Mouse (Mus musculus) stomach, postnatal 0 days (tissue): Measurements from ENCODE around the gene Fam189a2. TPM values are rescaled to one million over a fixed set of nuclear protein-coding genes. Genes with fewer than 3 reads are reported as not detected.
A peak's percentile ranks its signal among the peaks of the same experiment; 100 is the strongest.

Experiments used
- ATAC-seq: fragments of 200-750 bp; cut with Nextera tagmentation; 2 replicates; pipeline ENCODE4 v1.8.0; 2017; ENCODE audit not compliant: low FRiP score, low TSS enrichment
- DNase-seq: peaks from one replicate; pipeline ENCODE4 v3.0.0-alpha.2; 2016; ENCODE audit warnings: low spot score
- H3K27ac ChIP-seq: fragments of 300-500 bp; sonication (generic); replicated peaks from 2 replicates; pipeline ENCODE4 v1.5.1; 2014; ENCODE audit warnings: mild to moderate bottlenecking, control low read depth
- H3K27me3 ChIP-seq: fragments of 300-500 bp; sonication (generic); 2 replicates; pipeline ENCODE4 v1.6.1; 2014; ENCODE audit warnings: low read length; ENCODE audit not compliant: control insufficient read depth, insufficient read depth
- H3K36me3 ChIP-seq: fragments of 300-500 bp; sonication (generic); 2 replicates; pipeline ENCODE4 v1.6.1; 2014; ENCODE audit warnings: low read length, mixed read lengths; ENCODE audit not compliant: control insufficient read depth, insufficient read depth
- H3K4me1 ChIP-seq: fragments of 300-500 bp; sonication (generic); replicated peaks from 2 replicates; pipeline ENCODE4 v1.6.1; 2014; ENCODE audit warnings: antibody characterized with exemption; ENCODE audit not compliant: control insufficient read depth, insufficient read depth
- H3K4me2 ChIP-seq: fragments of 300-500 bp; sonication (generic); replicated peaks from 2 replicates; pipeline ENCODE4 v1.6.1; 2014; ENCODE audit warnings: low read depth, mild to moderate bottlenecking, control low read depth, moderate library complexity
- H3K4me3 ChIP-seq: fragments of 300-500 bp; sonication (generic); 2 replicates; pipeline ENCODE4 v1.5.1; 2014; ENCODE audit warnings: low read depth, low read length, control low read depth
- H3K9ac ChIP-seq: fragments of 300-500 bp; sonication (generic); 2 replicates; pipeline ENCODE4 v1.6.1; 2014; ENCODE audit warnings: mild to moderate bottlenecking, low read length, control low read depth, mixed read lengths
- H3K9me3 ChIP-seq: fragments of 300-500 bp; sonication (generic); 2 replicates; pipeline ENCODE4 v1.6.1; 2016; ENCODE audit warnings: low read length; ENCODE audit not compliant: control insufficient read depth
- CTCF ChIP-seq: IDR thresholded peaks from 2 replicates; pipeline ENCODE4 v1.5.1; 2016; ENCODE audit warnings: antibody characterized with exemption, low read depth, mild to moderate bottlenecking, moderate library complexity
- EP300 ChIP-seq: optimal IDR thresholded peaks from 2 replicates; pipeline ENCODE3; 2016; ENCODE audit warnings: antibody characterized with exemption
- WGBS: fragments of 180-500 bp; shearing (Covaris S2); extraction: QIAGEN DNeasy Blood & Tissue Kit; methylation state at CpG from one replicate; pipeline ENCODE4 v1.1.7; 2014; 5-methylcytosine and 5-hydroxymethylcytosine counted together
- polyA plus RNA-seq: library from polyadenylated mRNA; unstranded; fragments of >200 nt; fragmentation: Nextera tagmentation; extraction: Ambion mirVana; gene quantifications from 2 replicates; pipeline ENCODE4 v1.2.1, GENCODE M21; 2015

Gene Fam189a2
- polyA plus RNA-seq, 1 experiment from 2014 or later: 0.75 TPM

DNA sequence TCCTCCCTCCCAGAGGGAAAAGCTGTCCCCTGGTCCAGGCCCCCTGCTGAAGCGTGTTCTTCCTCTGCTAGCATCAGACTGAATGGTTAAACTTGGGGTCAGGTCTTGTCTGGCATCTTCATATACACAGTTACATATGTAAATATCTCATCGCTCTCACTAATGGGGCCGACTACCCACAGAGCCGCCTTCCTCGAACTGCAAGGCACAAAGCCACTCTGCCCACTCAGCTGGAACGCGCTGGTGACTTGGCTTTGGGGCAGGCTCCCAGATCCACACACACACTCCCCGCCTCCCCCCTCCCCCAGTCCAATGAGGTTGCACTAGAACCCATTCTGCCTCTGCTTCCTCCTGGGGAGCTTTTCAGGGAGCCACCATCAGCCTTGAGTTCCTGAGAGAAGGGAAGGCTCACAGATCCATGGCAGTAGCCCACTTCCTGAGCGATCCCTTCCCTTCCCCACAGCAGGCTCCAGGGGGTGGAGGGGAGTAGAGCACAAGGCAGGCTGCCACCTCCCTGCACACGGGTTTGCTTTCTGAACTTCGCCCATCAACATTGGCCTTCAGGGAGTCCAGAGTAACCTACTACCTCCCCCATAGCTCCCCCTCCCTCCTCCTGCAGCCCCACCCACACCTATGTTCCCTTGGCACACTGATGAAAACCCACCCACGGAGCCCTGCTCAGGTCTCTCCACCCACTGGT, 82.4 kb downstream of the Fam189a2 start:
- no peaks in the 10 kb centered on the region for H3K27me3 ChIP-seq
- 42% methylated on average over 12 of the region's 12 CpGs for WGBS
- no peaks in the 10 kb centered on the region for H3K4me1 ChIP-seq
- H3K27ac ChIP-seq: no peak overlapping the region
- TF ChIP-seq CTCF: no peak
- no peak for TF ChIP-seq EP300
- no peak overlapping the region for H3K9ac ChIP-seq
- H3K4me2 ChIP-seq: no peak overlapping the region
- ATAC-seq (peak; percentile 21; the same call in 1 of the 2 replicates), DNase-seq (peak; percentile 32)
- H3K4me3 ChIP-seq: no peak overlapping the region
- no peaks in the 10 kb centered on the region for H3K36me3 ChIP-seq
- H3K9me3 ChIP-seq: no peaks in the 10 kb centered on the region

DNA sequence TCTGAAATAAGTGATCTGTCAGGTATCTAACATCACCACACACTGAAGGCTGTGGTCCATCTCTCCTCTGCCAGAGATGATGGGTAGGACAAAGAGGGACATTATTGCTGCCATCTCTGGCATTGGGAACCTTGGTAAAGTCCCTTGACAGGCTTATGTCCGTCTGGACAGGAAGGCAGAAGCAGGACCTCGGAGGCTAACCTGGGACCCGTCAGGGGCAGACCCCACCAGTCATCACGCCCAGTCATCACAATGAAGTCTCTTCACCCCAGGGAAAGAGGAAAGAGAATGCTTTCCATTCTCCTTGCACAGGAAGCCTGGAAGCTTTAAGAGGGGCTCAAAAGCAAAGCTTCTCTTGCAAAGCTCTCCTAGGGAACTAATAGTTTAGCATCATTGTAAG, 82.9 kb downstream of the Fam189a2 start:
- no peaks in the 10 kb centered on the region for H3K4me1 ChIP-seq
- TF ChIP-seq EP300 (no peak), CTCF (no peak)
- no peaks in the 10 kb centered on the region for H3K27me3 ChIP-seq
- no peak overlapping the region for H3K27ac ChIP-seq
- H3K4me3 ChIP-seq: no peak overlapping the region
- H3K9me3 ChIP-seq: no peaks in the 10 kb centered on the region
- ATAC-seq (no peak), DNase-seq (no peak)
- WGBS: 79% methylated on average over 4 of the region's 4 CpGs
- no peaks in the 10 kb centered on the region for H3K36me3 ChIP-seq
- H3K9ac ChIP-seq: no peak overlapping the region
- no peak overlapping the region for H3K4me2 ChIP-seq

DNA sequence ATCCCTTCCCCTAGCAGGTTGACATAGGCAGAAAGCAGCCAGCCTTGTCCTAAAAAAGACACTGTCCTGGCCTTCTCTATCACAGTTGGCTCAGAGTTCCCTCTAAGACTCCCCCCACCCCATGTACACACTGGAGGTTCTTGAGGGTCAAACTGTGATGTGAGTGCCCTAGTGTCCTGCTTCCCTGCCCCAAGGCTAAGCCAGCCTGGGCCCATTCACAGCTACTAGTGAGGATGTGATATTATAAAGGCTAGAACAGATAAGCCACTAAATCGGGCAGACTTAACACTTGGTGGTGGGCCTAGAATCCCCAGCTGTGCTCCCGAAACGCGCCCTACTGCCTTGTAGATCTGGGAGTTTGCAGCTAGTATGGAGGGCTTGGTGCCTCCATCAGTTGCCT, 84.1 kb downstream of the Fam189a2 start:
- TF ChIP-seq EP300 (no peak), CTCF (no peak)
- no peaks in the 10 kb centered on the region for H3K9me3 ChIP-seq
- no peak overlapping the region for H3K9ac ChIP-seq
- H3K4me2 ChIP-seq: no peak overlapping the region
- DNase-seq (no peak), ATAC-seq (no peak)
- H3K4me3 ChIP-seq: no peak overlapping the region
- H3K4me1 ChIP-seq: no peaks in the 10 kb centered on the region
- H3K27ac ChIP-seq: no peak overlapping the region
- WGBS: 87% methylated on average over 4 of the region's 4 CpGs
- no peaks in the 10 kb centered on the region for H3K27me3 ChIP-seq
- no peaks in the 10 kb centered on the region for H3K36me3 ChIP-seq

DNA sequence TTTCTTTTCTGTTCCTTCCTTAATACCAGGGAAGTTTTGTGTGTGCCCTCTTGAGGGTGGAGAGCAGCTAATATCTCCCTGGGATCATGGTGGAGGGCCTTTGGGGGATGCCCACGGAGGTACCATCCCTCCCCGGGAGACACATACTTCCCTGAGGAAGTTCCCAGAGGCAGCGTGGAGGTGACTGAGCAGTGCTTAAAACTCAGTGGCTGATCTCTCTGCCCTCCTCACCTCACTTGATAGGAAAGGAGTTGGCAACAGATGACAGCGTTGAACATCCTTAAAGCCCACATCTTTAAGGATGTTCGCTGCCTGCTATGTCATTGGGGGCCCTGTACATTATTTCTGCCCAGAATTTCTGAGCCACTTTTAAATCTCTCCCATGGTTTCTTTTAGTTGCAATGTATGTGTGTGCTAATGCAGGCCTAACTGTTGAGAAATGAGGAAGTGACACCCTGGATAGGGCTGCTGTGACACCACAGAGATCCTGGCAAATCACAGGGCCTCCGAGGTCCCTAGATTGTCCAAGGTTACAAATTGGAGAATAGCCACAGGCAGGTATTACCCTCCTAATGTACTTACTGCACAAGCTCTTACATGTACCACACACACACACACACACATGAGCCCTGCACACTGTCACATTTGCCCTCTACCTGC, 84.7 kb downstream of the Fam189a2 start:
- H3K4me2 ChIP-seq: no peak overlapping the region
- no peak for TF ChIP-seq CTCF
- no peaks in the 10 kb centered on the region for H3K9me3 ChIP-seq
- H3K4me3 ChIP-seq: no peak overlapping the region
- no peaks in the 10 kb centered on the region for H3K36me3 ChIP-seq
- H3K9ac ChIP-seq: no peak overlapping the region
- H3K27ac ChIP-seq: no peak overlapping the region
- H3K4me1 ChIP-seq: no peaks in the 10 kb centered on the region
- ATAC-seq: no peak
- H3K27me3 ChIP-seq: no peaks in the 10 kb centered on the region
- DNase-seq: no peak
- 89% methylated on average over 6 of the region's 6 CpGs for WGBS

DNA sequence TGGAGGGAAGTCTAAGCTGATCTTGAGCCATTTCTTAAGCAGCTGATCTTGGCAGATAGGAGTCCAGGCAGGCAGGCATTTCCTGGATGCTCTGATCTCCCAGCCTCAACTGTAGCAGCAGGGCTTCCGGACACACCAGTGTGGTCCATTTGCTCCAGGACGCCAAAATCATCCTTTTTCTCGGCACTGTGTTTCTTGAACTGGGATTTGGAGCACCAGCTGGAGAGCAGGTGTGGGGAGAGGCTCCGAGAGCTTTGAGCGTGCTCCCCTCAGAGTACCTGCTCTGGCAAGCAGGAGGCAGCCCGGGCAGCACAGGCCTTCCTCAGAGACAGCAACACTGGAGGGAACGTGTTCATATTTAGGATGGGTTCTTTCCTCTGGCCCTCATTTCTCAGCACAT, 87.9 kb downstream of the Fam189a2 start:
- Histone ChIP-seq H3K27ac (no peak overlapping the region), H3K4me2 (no peak overlapping the region), H3K9me3 (no peaks in the 10 kb centered on the region), H3K27me3 (no peaks in the 10 kb centered on the region), H3K4me3 (no peak overlapping the region), H3K4me1 (no peaks in the 10 kb centered on the region), H3K36me3 (no peaks in the 10 kb centered on the region), H3K9ac (no peak overlapping the region)
- TF ChIP-seq EP300 (no peak), CTCF (no peak)
- ATAC-seq (no peak), DNase-seq (no peak)
- WGBS: 75% methylated on average over 7 of the region's 7 CpGs

DNA sequence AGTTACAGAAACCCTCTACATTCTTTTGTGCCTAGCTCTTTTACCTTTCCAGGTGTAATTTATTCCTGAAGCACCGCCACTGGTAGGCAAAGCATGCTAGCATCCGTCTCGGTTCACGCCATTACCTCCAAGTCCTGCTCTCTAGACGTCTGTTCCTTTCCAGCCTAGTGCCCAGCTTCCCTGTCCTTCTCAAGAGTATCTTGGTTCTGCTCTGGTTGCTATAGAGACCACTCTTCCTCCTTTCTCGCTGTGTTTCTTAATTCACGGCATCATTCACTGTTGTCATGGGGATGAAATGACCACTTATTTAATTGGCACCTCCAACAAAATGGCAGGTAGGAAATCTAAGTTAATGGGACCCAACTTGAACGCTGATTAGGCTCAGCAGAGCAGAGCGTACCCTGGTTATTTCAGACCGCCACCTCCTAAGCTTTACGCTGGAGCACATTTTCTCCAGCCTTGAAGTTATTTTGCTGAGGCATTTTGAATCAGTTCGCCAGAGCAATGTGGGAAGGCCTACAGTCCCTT, 89.3 kb downstream of the Fam189a2 start:
- Histone ChIP-seq H3K9me3 (no peaks in the 10 kb centered on the region), H3K4me1 (no peaks in the 10 kb centered on the region), H3K27me3 (no peaks in the 10 kb centered on the region), H3K36me3 (no peaks in the 10 kb centered on the region), H3K4me2 (no peak overlapping the region), H3K9ac (no peak overlapping the region), H3K27ac (no peak overlapping the region), H3K4me3 (no peak overlapping the region)
- WGBS: 90% methylated on average over 12 of the region's 12 CpGs
- ATAC-seq (no peak), DNase-seq (no peak)
- TF ChIP-seq EP300: no peak
- no peak for TF ChIP-seq CTCF
